Mouse (Mus musculus) monocyte, adult 59 days (primary cell): ENCODE data around the gene Psmd8. TPM values are rescaled to one million over a fixed set of nuclear protein-coding genes. Genes with fewer than 3 reads are reported as not detected.

Source experiments
- total RNA-seq, 2 experiments: library from RNA; stranded (reverse); gene quantifications; one replicate each; pipeline ENCODE4 v1.2.4; 2023

The Psmd8 gene
- 100 to 1,000 TPM; 279 to 291 TPM for total RNA-seq

GRCm38 (mm10) chr7:29180077-29180853, at the start of gene Psmd8:
Gene Psmd8, minus strand, starts transcription at chr7:29180701.

DNA sequence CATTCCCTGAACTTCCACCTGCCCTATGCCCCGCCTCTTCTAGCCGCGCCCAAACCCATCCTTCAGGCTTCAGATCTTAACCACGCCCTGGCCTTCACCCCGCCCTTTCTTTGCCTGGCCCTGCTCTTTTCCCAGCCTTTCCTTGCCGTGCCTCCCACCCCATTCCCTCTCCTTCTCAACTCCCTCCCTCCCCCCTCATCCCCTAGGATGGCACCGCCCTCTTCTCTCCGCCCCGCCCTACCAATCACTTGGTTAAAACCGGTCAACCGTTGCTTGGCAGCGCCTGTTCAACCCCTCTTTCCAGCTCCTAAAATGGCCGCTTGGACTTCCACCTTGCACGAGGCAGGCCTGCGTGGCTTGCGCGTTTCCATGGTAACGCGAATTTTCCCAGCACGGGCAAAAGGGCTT, 33.2 kb upstream of the Psmd8 start, which contains the start of gene Catsperg1:
TSS of gene Catsperg1 (minus strand) at position 361 of the 408 bp plus-strand sequence.

DNA sequence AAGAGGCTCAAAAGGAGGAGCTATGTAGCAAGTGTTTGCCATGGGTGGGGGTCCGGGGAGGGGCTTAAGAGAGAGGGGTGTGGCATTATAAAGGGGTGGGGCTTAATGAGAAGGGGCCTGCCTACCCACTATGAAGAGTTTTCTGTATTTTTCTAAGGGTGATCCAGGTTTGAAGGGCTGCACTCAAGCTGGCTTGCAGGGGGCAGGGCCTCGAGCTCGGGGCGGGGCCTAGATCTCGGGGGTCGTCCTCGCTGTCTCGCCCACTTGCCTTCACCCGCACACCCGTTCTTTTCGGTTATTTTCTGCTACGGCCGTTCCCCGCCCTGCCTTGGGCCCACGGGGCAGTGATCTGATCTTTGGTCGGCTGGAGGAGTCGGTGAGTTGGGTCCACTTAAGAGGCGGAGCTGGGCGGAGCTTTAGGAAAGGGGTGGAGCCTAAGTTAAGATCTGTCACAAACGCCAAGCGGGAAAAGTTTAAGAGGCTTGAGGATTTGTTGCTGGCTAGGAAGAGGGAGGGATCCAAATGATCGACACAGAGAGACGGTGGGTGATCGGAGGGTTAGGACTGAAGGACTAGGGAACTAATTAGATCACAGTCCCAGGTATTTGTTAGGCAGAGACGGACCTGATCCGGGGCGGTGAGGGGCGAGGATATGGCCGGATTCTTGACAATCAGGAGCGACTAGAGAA, 10.3 kb downstream of the Psmd8 start, which contains the start of the genes Ggn and Spred3:
TSS of gene Ggn (plus strand) at position 145 of the 689 bp plus-strand sequence.
TSS of gene Spred3 (minus strand) at position 346 of the 689 bp plus-strand sequence.

GRCm38 (mm10) chr7:29155838-29156782, 24.4 kb downstream of the Psmd8 start, which contains the start of gene Fam98c:
Gene Fam98c, minus strand, starts transcription at chr7:29156234.

DNA sequence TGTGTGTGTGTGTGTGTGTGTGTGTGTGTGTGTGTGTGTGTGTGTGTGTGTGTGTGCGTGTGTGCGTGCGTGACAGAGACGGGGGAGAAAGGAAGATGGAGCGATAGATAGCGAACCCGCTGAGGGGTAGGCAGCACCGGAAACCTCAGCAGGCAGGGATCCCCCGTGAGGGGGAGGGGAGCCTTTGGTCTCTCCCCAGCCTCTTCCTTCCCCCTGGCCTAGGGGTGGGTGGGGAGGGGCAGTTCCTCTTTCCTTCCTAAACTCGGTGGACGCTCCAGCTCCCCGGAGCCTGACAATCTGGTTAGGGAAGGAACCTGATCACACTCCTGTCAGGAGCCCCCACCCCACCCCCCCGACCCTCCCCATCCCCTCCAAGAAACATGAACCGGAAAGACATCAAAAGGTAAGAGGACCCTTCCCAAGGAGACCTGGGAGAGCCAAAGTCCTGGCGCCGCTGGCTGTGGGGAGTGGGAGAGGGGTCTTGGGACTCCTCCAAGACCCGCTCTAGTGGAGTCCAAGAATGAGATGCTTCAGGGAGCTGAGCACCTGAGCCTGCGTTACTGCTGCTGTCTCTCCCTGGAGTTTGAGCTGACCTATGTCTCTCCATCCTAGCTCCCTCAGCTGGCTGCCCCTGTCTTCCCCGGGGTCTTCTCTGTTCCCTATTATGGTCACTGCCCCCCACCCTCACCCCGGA, 45.7 kb downstream of the Psmd8 start, which contains the start of gene Rasgrp4:
TSS of gene Rasgrp4 (plus strand) at position 159 of the 694 bp plus-strand sequence.

GRCm38 (mm10) chr7:29124970-29125369, 55.5 kb downstream of the Psmd8 start, which contains the start of gene Ryr1:
Gene Ryr1, minus strand, starts transcription at chr7:29125179.

Other genes with a start within 250 kb of the Psmd8 start
- 100 to 1,000 TPM; 108 to 133 TPM for gene Actn4, start 218.4 kb downstream of the Psmd8 start, total RNA-seq
- 100 to 1,000 TPM; 279 to 296 TPM for gene Eif3k, start 198.8 kb downstream of the Psmd8 start, total RNA-seq
- gene Map4k1, start 198.7 kb downstream of the Psmd8 start, total RNA-seq = 10 to 100 TPM; 78.6 to 81.8 TPM
- under 1 TPM; 0.47 to 0.79 TPM for gene Ryr1, start 55.5 kb downstream of the Psmd8 start, total RNA-seq
- gene Rasgrp4, start 45.9 kb downstream of the Psmd8 start, total RNA-seq = 100 to 1,000 TPM; 193 to 206 TPM
- 10 to 100 TPM; 39.8 to 46.9 TPM for gene Fam98c, start 24.5 kb downstream of the Psmd8 start, total RNA-seq
- gene Ggn, start 10.5 kb downstream of the Psmd8 start, total RNA-seq = 1 to 10 TPM in 1 of 2 experiments, under 1 TPM in 1; 0.50 to 1.2 TPM
- gene Spred3, start 10.3 kb downstream of the Psmd8 start, total RNA-seq = 1 to 10 TPM; 2.9 to 3.6 TPM
- 1 to 10 TPM; 4.6 to 5.2 TPM for gene Catsperg1, start 33.3 kb upstream of the Psmd8 start, total RNA-seq
- gene Kcnk6, start 51.8 kb upstream of the Psmd8 start, total RNA-seq = 10 to 100 TPM; 20.8 to 22.4 TPM
- gene Yif1b, start 57.6 kb upstream of the Psmd8 start, total RNA-seq = 10 to 100 TPM; 23.0 to 28.2 TPM
- under 1 TPM in 1 of 2 experiments, not detected in 1; 0.45 TPM for gene 2200002D01Rik, start 67.8 kb upstream of the Psmd8 start, total RNA-seq
- gene Spint2, start 101.2 kb upstream of the Psmd8 start, total RNA-seq = 1 to 10 TPM; 2.2 to 4.7 TPM
- gene Ppp1r14a, start 108.6 kb upstream of the Psmd8 start, total RNA-seq = not detected
- gene Dpf1, start 123.2 kb upstream of the Psmd8 start, total RNA-seq = not detected